Mouse (Mus musculus) CH12.LX (cell line): ENCODE measurements at regions not wholly inside any gene's neighbourhood (a gene's known extent, or its start where the extent isn't known, plus 50 kb on each side); places are given as distances from the start of the nearest gene placed in this dataset.

Source experiments
- DNase-seq: peaks from one replicate; pipeline ENCODE4 v3.0.0-alpha.2; 2013; ENCODE audit errors: extremely low read depth
- H3K27ac ChIP-seq: 2 replicates; pipeline ENCODE4 v1.5.1; 2012; ENCODE audit warnings: low read depth, mild to moderate bottlenecking, control low read depth, moderate library complexity; ENCODE audit not compliant: insufficient read depth
- H3K27me3 ChIP-seq: replicated peaks from 2 replicates; pipeline ENCODE3; 2012; ENCODE audit warnings: inconsistent platforms
- H3K36me3 ChIP-seq, 2 experiments: replicated peaks in 1 of 2; 2 replicates each; pipeline versions ENCODE3 to v1.6.1; 2012; ENCODE audit warnings: inconsistent platforms in 1 of 2, low read length in 1 of 2, mild to moderate bottlenecking in 1 of 2, mixed read lengths in 1 of 2, moderate library complexity in 1 of 2; ENCODE audit not compliant: control insufficient read depth in 1 of 2, insufficient read depth in 1 of 2
- H3K4me1 ChIP-seq, 2 experiments: 2 replicates each; pipeline ENCODE4 v1.6.1; 2012; ENCODE audit warnings: inconsistent platforms in 1 of 2, moderate library complexity in 1 of 2; ENCODE audit not compliant: insufficient read depth in 2 of 2, control insufficient read depth in 1 of 2
- H3K4me2 ChIP-seq: 2 replicates; pipeline ENCODE4 v1.6.1; 2012; ENCODE audit warnings: low read depth, mild to moderate bottlenecking, control low read depth; ENCODE audit not compliant: poor library complexity, insufficient read depth, severe bottlenecking
- H3K4me3 ChIP-seq, 3 experiments: fragments of 150-350 bp in 1 of 3; sonication (generic) in 1 of 3; replicated peaks in 1 of 3; 2 replicates each; pipeline versions ENCODE3 to v1.5.1; 2011 to 2012; ENCODE audit warnings: low read depth in 2 of 3, low read length in 2 of 3, mild to moderate bottlenecking in 2 of 3, moderate library complexity in 2 of 3, control low read depth in 1 of 3, improper control_type of control experiment in 1 of 3, inconsistent platforms in 1 of 3, mixed read lengths in 1 of 3; ENCODE audit not compliant: poor library complexity in 1 of 3
- H3K79me2 ChIP-seq: replicated peaks from 2 replicates; pipeline ENCODE4 v1.6.1; 2012; ENCODE audit warnings: mild to moderate bottlenecking, moderate library complexity; ENCODE audit not compliant: control insufficient read depth, poor library complexity, insufficient read depth, severe bottlenecking; ENCODE audit errors: extremely low read depth
- H3K9ac ChIP-seq: 2 replicates; pipeline ENCODE4 v1.6.1; 2012; ENCODE audit warnings: low read depth, mild to moderate bottlenecking, control low read depth, moderate library complexity; ENCODE audit not compliant: insufficient read depth
- H3K9me3 ChIP-seq: replicated peaks from 2 replicates; pipeline ENCODE3; 2012; ENCODE audit warnings: low read length, inconsistent platforms, mixed read lengths
- CHD2 ChIP-seq: IDR thresholded peaks from 2 replicates; pipeline ENCODE4 v1.6.1; 2011; ENCODE audit warnings: low read length, improper control_type of control experiment
- CTCF ChIP-seq, 2 experiments: IDR thresholded peaks in 1 of 2; conservative IDR thresholded peaks in 1 of 2; 2 replicates each; pipeline ENCODE4 v1.5.1; 2011 to 2012; ENCODE audit warnings: low read depth in 2 of 2, low read length in 2 of 2, improper control_type of control experiment in 1 of 2, inconsistent platforms in 1 of 2, mild to moderate bottlenecking in 1 of 2, moderate library complexity in 1 of 2
- E2F4 ChIP-seq: IDR thresholded peaks from 2 replicates; pipeline ENCODE4 v1.6.1; 2011; ENCODE audit warnings: low read depth, low read length, improper control_type of control experiment; ENCODE audit not compliant: insufficient replicate concordance
- ELF1 ChIP-seq: IDR thresholded peaks from 2 replicates; pipeline ENCODE4 v1.6.1; 2014; ENCODE audit warnings: low read depth, mild to moderate bottlenecking, inconsistent platforms, low read length, improper control_type of control experiment
- EP300 ChIP-seq: IDR thresholded peaks from 2 replicates; pipeline ENCODE4 v1.6.1; 2011; ENCODE audit warnings: low read length, improper control_type of control experiment
- ETS1 ChIP-seq: conservative IDR thresholded peaks from 2 replicates; pipeline ENCODE4 v1.6.1; 2012; ENCODE audit warnings: low read depth, mild to moderate bottlenecking, inconsistent platforms, low read length, improper control_type of control experiment, moderate library complexity
- IRF4 ChIP-seq: IDR thresholded peaks from 2 replicates; pipeline ENCODE4 v1.6.1; 2014; ENCODE audit warnings: low read depth, mild to moderate bottlenecking, inconsistent platforms, low read length, improper control_type of control experiment
- JUN ChIP-seq: IDR thresholded peaks from 2 replicates; pipeline ENCODE4 v1.6.1; 2011; ENCODE audit warnings: low read depth, mild to moderate bottlenecking, low read length, improper control_type of control experiment, moderate library complexity; ENCODE audit not compliant: insufficient read depth
- JUND ChIP-seq: conservative IDR thresholded peaks from 2 replicates; pipeline ENCODE4 v1.6.1; 2011; ENCODE audit warnings: low read depth, low read length, improper control_type of control experiment
- MAFK ChIP-seq: IDR thresholded peaks from 2 replicates; pipeline ENCODE4 v1.6.1; 2011; ENCODE audit warnings: low read length, improper control_type of control experiment; ENCODE audit not compliant: insufficient replicate concordance
- MAX ChIP-seq: IDR thresholded peaks from 2 replicates; pipeline ENCODE4 v1.6.1; 2011; ENCODE audit warnings: low read length, improper control_type of control experiment
- MXI1 ChIP-seq: IDR thresholded peaks from 2 replicates; pipeline ENCODE4 v1.6.1; 2011; ENCODE audit warnings: mild to moderate bottlenecking, low read depth, low read length, improper control_type of control experiment
- PAX5 ChIP-seq: IDR thresholded peaks from 2 replicates; pipeline ENCODE4 v1.6.1; 2012; ENCODE audit warnings: low read length, inconsistent platforms, mixed read lengths
- RAD21 ChIP-seq: IDR thresholded peaks from 2 replicates; pipeline ENCODE4 v1.6.1; 2011; ENCODE audit warnings: low read depth, mild to moderate bottlenecking, low read length, improper control_type of control experiment, moderate library complexity
- SIN3A ChIP-seq: IDR thresholded peaks from 2 replicates; pipeline ENCODE4 v1.6.1; 2012; ENCODE audit warnings: low read length, improper control_type of control experiment, inconsistent platforms
- SMC3 ChIP-seq: IDR thresholded peaks from 2 replicates; pipeline ENCODE4 v1.6.1; 2011; ENCODE audit warnings: low read depth, low read length, improper control_type of control experiment
- TBP ChIP-seq: conservative IDR thresholded peaks from 2 replicates; pipeline ENCODE4 v1.6.1; 2011; ENCODE audit warnings: low read depth, low read length, improper control_type of control experiment
- TCF12 ChIP-seq: IDR thresholded peaks from 2 replicates; pipeline ENCODE4 v1.6.1; 2014; ENCODE audit warnings: low read depth, mild to moderate bottlenecking, inconsistent platforms, low read length, improper control_type of control experiment
- UBTF ChIP-seq: IDR thresholded peaks from 2 replicates; pipeline ENCODE4 v1.6.1; 2012; ENCODE audit warnings: low read depth, mild to moderate bottlenecking, inconsistent platforms, low read length, improper control_type of control experiment, moderate library complexity
- USF2 ChIP-seq: conservative IDR thresholded peaks from 2 replicates; pipeline ENCODE4 v1.6.1; 2011; ENCODE audit warnings: low read depth, low read length, improper control_type of control experiment
- ZC3H11A ChIP-seq: IDR thresholded peaks from 2 replicates; pipeline ENCODE4 v1.6.1; 2012; ENCODE audit warnings: low read depth, mild to moderate bottlenecking, inconsistent platforms, low read length, improper control_type of control experiment
- ZKSCAN1 ChIP-seq: IDR thresholded peaks from 2 replicates; pipeline ENCODE4 v1.6.1; 2012; ENCODE audit warnings: low read depth, inconsistent platforms, low read length, improper control_type of control experiment, borderline replicate concordance
- ZNF384 ChIP-seq: IDR thresholded peaks from 2 replicates; pipeline ENCODE4 v1.6.1; 2012; ENCODE audit warnings: low read depth, low read length, improper control_type of control experiment, inconsistent platforms
- dilution Hi-C: fragments of 300-500 bp; cut with MboI; formaldehyde crosslinking; loops from 2 replicates; pipeline ENCODE4 v1.14.3; 2020; ENCODE audit warnings: low sequenced_read_pairs; ENCODE audit not compliant: extremely low pct_unique_long_range_greater_than_20kb, extremely low pct_ligation_motif_present
- in situ Hi-C: fragments of 300-500 bp; cut with MboI; formaldehyde crosslinking; loops from 3 replicates; pipeline ENCODE4 v1.14.3; 2019; ENCODE audit warnings: low sequenced_read_pairs, low pct_ligation_motif_present, low pct_unique_long_range_greater_than_20kb, mixed read lengths

- dilution Hi-C loops, result no loop called here
- in situ Hi-C loops, result no loop called here
These were observed 74.2 kb upstream of the Noct start for GRCm38 (mm10) chr3:51150012-51150411.

GRCm38 (mm10) chr3:51151104-51151503, 73.1 kb upstream of the Noct start:
- H3K27ac ChIP-seq, result no peak overlapping the region
- in situ Hi-C loops, result no loop called here
- no peak overlapping the region for H3K4me3 ChIP-seq

More at GRCm38 (mm10) chr3:51150012-51150411, 74.2 kb upstream of the Noct start:
- peaks cover 3 to 12% of the 10 kb centered on the region in 2 experiments; a peak in 3 of 4 replicates for H3K4me1 ChIP-seq
- no peaks in the 10 kb centered on the region for H3K27me3 ChIP-seq
- no peak overlapping the region for H3K4me2 ChIP-seq
- H3K79me2 ChIP-seq, result no peaks in the 10 kb centered on the region
- TF ChIP-seq ZKSCAN1, result no peak
- no peak for TF ChIP-seq JUN
- TF ChIP-seq MXI1, result no peak
- no peak for TF ChIP-seq E2F4
- no peak for TF ChIP-seq UBTF
- no peak for TF ChIP-seq JUND
- TF ChIP-seq IRF4, result no peak
- TF ChIP-seq CTCF (conservative IDR thresholded peaks at IDR 0.05 in 1 of 2, IDR thresholded peaks at IDR 0.05 in 1 of 2; ENCODE audit: low read depth in 2 of 2, low read length in 2 of 2), result no peak
- H3K36me3 ChIP-seq, result no peaks in the 10 kb centered on the region
- H3K27ac ChIP-seq, result no peak overlapping the region
- H3K4me3 ChIP-seq, result no peak overlapping the region
- H3K9me3 ChIP-seq, result no peaks in the 10 kb centered on the region
- no peak for DNase-seq
- H3K9ac ChIP-seq, result no peak overlapping the region

More at GRCm38 (mm10) chr3:51151104-51151503, 73.1 kb upstream of the Noct start:
- no peak overlapping the region for H3K9ac ChIP-seq
- H3K36me3 ChIP-seq, result no peaks in the 10 kb centered on the region
- peaks cover 3 to 4% of the 10 kb centered on the region in 2 experiments; a peak in 3 of 4 replicates for H3K4me1 ChIP-seq
- no peaks in the 10 kb centered on the region for H3K27me3 ChIP-seq
- no peaks in the 10 kb centered on the region for H3K79me2 ChIP-seq
- TF ChIP-seq JUND (no peak), MAFK (no peak), CHD2 (no peak), USF2 (no peak), TBP (no peak), CTCF (conservative IDR thresholded peaks at IDR 0.05 in 1 of 2, IDR thresholded peaks at IDR 0.05 in 1 of 2; ENCODE audit: low read depth in 2 of 2, low read length in 2 of 2) (no peak), MXI1 (no peak), MAX (no peak), ETS1 (no peak), SIN3A (no peak), EP300 (no peak), SMC3 (no peak), RAD21 (no peak), ELF1 (no peak), ZNF384 (no peak), TCF12 (no peak), ZC3H11A (no peak), PAX5 (no peak), IRF4 (no peak)
- no peak overlapping the region for H3K4me2 ChIP-seq
- DNase-seq, result no peak
- dilution Hi-C loops, result no loop called here
- no peaks in the 10 kb centered on the region for H3K9me3 ChIP-seq
